Mouse (Mus musculus) cortical plate, adult 2 months (tissue): ENCODE data around the gene Ptprj.

Experiments used
- CTCF ChIP-seq: fragments of 200-500 bp; IDR thresholded peaks from 2 replicates; pipeline ENCODE4 v1.5.1; 2011; ENCODE audit warnings: mild to moderate bottlenecking, control low read depth, low read length; ENCODE audit not compliant: insufficient read depth; ENCODE audit errors: extremely low read depth
- POLR2A ChIP-seq: fragments of 200-500 bp; IDR thresholded peaks from 2 replicates; pipeline ENCODE4 v1.6.1; 2011; ENCODE audit warnings: mild to moderate bottlenecking, low read length, control low read depth; ENCODE audit not compliant: insufficient read depth; ENCODE audit errors: extremely low read depth

DNA sequence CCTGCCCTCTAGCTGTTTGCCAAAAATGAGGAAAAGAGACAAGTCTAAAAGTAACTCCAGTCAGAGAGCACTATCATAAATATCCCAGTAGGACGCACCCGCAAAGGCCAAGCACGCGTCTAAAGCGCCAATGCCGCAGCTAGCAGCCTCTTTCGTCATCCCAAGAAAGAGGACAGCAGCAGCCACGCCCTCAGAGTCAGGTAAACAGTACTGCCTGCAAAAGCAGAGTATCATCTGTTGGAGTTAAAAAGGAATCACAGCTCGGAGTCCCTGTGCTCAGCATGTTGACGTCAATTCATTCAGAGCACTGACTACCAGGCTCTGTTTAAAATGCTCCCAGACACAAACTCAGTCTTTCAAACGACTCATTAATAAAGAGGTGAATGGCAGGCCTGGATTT, 104.1 kb downstream of the Ptprj start:
- TF ChIP-seq CTCF (no peak), POLR2A (no peak)
